Mouse (Mus musculus): ENCODE measurements around the gene Parp6. TPM values are rescaled to one million over a fixed set of nuclear protein-coding genes. Genes with fewer than 3 reads are reported as not detected.

The Parp6 gene
- total RNA-seq, 1 experiment from 2014 or later: 38.8 TPM

- ATAC-seq (replicated peaks in 1 of 2; ENCODE audit: insufficient read depth in 1 of 2, low FRiP score in 2 of 2, low TSS enrichment in 1 of 2, low read depth in 1 of 2, poor library complexity in 2 of 2, severe bottlenecking in 2 of 2): no peak
Measured at GRCm38 (mm10) chr9:59668473-59668872, 51.4 kb downstream of the Parp6 start.

DNA sequence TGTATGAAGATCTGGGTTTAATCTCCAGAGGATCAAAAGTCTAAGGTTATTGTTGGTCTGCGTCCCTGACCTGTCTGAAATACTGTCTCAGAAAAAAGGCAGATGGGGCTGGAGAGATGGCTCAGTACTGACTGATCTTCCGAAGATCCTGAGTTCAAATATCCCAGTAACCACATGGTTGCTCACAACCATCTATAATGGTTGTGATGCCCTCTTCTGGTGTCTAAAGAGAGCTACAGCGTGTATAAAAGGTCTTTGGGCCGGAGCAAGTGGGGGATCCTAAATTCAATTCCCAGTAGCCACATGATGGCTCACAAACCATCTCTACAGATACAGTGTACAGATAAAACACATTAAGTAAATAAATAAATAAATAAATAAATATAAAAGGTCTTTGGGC, 52.1 kb downstream of the Parp6 start:
- no peak for ATAC-seq (replicated peaks in 1 of 2; ENCODE audit: insufficient read depth in 1 of 2, low FRiP score in 2 of 2, low TSS enrichment in 1 of 2, low read depth in 1 of 2, poor library complexity in 2 of 2, severe bottlenecking in 2 of 2)

DNA sequence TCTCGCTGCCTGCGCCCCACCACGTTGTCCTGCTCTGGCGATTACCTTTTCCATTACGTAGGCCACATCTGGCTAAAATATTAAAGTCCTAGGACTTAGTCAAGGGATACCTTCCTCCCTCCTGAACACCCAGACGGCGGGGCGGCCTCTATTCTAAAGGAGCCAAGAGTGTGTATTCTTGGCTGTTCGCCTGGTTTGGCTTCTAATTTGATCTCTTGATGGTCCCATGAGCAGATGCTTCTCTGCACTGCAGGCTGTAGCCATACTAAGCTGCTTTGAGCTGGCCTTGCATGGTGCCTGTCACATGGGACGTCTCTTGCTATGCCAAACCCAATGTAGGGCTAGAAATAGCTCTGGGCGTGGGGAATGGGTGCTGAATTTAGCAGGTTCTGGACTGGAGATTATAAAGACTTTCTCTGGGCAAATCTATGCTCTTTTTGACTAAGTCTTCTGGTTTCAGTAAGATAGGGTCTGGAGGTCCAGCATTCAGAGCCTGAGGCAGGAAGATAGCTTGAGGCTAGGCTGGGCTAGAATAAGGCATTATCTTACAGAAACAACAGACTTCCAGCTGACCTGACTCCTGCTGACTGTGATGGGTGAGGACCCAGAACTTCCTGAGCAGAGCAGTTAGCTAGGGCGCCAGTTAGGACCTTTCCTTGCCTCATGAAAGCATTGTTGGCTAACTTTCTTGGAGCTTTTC, 55.3 kb downstream of the Parp6 start:
- no peak for ATAC-seq (replicated peaks in 1 of 2; ENCODE audit: insufficient read depth in 1 of 2, low FRiP score in 2 of 2, low TSS enrichment in 1 of 2, low read depth in 1 of 2, poor library complexity in 2 of 2, severe bottlenecking in 2 of 2)

DNA sequence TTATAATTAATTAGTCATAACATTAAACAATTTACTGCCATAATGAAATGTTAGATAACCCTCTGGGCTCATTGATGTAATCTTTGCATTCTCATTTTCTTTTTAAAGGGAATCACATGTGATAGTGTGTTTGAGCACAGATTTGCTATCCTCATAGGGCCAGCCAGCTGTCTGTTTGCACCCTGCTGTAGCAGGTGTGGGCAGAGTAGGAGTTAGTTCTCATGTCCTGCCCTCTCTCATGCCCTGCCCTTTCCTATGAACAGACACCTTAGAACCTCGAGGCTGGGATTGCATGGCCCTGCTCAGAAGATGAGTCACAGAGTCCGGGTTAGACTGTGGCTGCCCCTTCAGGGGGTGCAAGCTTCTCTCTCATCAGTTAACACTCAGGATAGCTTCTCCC, 56.3 kb downstream of the Parp6 start:
- no peak for ATAC-seq (replicated peaks in 1 of 2; ENCODE audit: insufficient read depth in 1 of 2, low FRiP score in 2 of 2, low TSS enrichment in 1 of 2, low read depth in 1 of 2, poor library complexity in 2 of 2, severe bottlenecking in 2 of 2)

- ATAC-seq (replicated peaks in 1 of 2; ENCODE audit: insufficient read depth in 1 of 2, low FRiP score in 2 of 2, low TSS enrichment in 1 of 2, low read depth in 1 of 2, poor library complexity in 2 of 2, severe bottlenecking in 2 of 2): no peak
Measured at GRCm38 (mm10) chr9:59675598-59675997, 58.5 kb downstream of the Parp6 start.

DNA sequence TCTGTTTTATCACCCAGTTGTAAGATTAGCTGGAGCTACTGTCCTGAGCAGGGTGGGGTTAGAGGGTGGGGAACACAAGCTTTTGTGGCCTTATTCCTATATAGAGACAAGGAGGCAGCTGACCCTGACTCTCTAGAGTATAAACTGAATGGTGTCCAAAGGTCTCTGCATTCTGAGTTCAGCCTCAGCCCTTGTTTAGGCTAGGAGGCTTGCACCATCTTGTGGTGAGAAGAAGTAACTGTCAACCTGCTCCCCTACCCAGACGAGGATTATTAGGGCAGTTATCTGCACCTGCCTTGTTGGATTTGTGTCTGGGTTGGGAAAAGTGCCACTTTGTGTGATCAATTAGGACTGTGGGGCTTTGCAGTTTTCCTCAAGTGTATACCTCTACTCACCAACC, 61.2 kb downstream of the Parp6 start:
- peak; percentile 51 to 52; a peak in 2 of 4 replicates for ATAC-seq (replicated peaks in 1 of 2; ENCODE audit: insufficient read depth in 1 of 2, low FRiP score in 2 of 2, low TSS enrichment in 1 of 2, low read depth in 1 of 2, poor library complexity in 2 of 2, severe bottlenecking in 2 of 2)

DNA sequence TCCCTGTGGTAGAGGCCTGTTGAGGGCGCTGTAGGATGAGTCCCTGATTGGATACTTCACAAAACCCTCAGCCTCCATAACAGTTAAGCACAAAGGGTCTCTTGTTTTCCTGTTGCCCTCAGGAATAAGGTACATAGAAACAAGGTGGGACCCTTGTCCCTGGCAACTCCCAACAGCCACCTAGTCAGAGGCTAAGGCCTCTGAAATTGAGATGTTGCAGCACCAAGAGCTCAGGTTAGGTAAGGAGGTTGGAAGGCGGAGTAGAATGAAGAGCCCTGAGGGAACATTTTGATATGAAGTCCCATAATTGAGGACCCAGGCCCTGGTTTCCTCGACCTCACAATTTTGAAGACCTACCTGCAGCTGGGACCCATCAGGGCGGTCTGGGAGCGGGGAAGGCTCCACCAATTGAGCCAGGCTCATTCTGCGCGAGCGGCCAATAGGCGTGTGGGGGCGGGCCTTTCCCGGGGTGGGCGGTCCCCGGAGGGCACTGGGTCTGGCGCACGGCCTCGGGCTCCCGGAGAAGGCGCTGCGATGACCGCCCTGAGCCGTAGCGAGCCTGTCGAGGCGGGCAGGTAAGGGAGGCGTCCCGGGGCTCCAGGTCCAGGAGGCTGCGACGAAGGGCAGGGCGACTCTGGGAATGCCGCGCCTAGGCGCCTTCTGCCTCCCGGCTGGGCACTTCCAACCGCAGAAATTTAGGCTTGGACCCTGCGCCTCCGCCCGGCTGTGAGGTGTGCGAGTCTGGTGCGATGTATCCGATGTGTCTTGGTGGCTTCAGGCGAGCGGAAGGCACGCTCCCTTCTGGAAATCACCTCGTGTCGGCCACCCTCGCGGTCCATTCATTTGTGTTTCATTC, 62.8 kb downstream of the Parp6 start, which contains the start of gene Gramd2:
Gramd2 (plus strand) TSS at position 467 of the 856 bp plus-strand sequence.
- peak; percentile 69 to 70 for ATAC-seq (replicated peaks in 1 of 2; ENCODE audit: insufficient read depth in 1 of 2, low FRiP score in 2 of 2, low TSS enrichment in 1 of 2, low read depth in 1 of 2, poor library complexity in 2 of 2, severe bottlenecking in 2 of 2)

DNA sequence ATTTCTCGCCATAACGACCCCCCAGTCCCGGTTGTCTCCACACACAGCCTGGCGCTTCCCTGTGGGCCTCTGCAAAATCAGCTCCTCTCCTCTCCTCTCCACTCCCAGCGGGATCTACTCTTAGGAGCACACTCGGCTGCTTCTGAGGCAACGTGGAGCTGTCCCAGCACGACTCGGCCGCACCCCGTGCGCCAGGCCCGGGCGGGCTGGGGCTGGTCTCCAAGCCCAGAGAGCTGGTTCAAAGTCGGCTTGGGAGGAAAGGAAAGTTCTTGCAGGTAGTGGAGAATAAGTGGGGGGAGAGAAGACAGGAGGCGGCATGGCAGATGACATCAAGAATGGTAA, 63.4 kb downstream of the Parp6 start:
- ATAC-seq (replicated peaks in 1 of 2; ENCODE audit: insufficient read depth in 1 of 2, low FRiP score in 2 of 2, low TSS enrichment in 1 of 2, low read depth in 1 of 2, poor library complexity in 2 of 2, severe bottlenecking in 2 of 2): 0 out of 4 replicates have a peak, but pooled peaks of 1 of the 2 experiments have one; percentile 16

DNA sequence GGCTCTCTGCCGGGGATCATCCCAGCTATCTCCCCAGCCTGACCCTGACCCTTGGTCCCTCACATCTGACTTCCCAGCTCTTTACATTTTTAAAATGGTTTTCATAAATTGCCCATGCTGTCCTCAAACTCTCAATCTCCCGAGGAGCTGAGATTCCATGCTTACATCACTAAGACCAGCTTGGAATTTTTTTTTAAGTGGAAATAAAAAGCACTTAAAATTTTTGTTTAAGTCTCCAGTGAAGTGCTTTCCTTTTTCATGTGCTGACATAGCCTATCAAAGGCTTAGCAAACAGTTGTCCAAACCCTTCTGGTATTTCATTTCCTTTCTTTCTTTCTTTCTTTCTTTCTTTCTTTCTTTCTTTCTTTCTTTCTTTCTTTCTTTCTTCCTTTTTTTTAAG, 66.9 kb downstream of the Parp6 start:
- ATAC-seq (replicated peaks in 1 of 2; ENCODE audit: insufficient read depth in 1 of 2, low FRiP score in 2 of 2, low TSS enrichment in 1 of 2, low read depth in 1 of 2, poor library complexity in 2 of 2, severe bottlenecking in 2 of 2): no peak

DNA sequence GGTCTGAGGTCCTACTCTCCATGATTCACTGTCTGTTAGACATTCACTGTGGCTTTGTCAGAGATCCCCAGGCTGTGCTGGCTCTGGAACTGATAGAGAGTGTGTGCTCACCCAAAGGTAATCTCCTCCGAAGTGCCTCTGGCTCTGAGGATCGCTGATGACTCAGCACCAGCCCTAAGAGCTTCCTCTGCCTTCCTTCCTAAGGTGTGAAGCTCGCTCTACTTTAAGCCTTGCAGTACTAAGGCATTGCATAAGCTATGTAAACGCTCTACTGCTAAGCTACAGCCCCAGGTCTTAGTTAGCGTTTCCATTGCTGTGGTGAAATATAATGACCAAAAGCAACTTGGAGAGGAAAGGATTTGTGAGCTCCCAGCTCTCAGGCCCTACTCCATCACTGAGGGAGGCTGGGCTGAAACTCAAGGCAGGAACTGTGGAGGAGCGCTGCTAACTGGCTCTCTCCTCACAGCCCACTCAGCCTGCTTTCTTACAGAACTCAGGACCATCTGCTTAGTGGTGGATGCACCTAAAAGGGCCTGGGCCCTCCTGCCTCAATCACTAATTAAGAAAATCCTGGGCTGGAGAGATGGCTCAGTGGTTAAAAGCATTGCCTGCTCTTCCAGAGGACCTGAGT, 70.4 kb downstream of the Parp6 start:
- peak; percentile 29 to 46; a peak in 2 of 4 replicates for ATAC-seq (replicated peaks in 1 of 2; ENCODE audit: insufficient read depth in 1 of 2, low FRiP score in 2 of 2, low TSS enrichment in 1 of 2, low read depth in 1 of 2, poor library complexity in 2 of 2, severe bottlenecking in 2 of 2)

DNA sequence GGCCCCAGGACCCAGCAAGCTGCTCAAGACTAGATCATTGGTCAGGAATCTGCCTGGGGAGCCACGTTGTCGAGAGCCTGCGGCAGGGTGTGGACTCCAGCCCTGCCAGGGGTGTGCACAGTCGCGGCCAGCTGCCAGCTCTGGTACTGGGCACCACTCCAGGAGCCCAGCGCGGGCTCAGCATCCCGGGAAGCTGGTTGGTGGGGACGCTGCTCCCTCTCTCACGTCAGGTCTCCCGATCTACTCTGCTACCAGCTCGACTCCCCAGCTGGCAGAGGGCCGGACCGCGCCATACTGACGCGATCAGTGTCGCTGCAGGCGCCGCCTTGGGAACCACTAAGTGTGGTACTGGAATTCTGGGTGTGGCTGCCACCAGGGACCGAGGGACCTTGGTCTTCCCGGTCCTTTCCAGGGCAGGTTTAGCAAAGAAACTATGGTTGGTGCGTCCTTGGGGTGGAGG, 74.6 kb downstream of the Parp6 start:
- peak in 1 of 2 experiments; percentile 38; a peak in 3 of 4 replicates for ATAC-seq (replicated peaks in 1 of 2; ENCODE audit: insufficient read depth in 1 of 2, low FRiP score in 2 of 2, low TSS enrichment in 1 of 2, low read depth in 1 of 2, poor library complexity in 2 of 2, severe bottlenecking in 2 of 2)

DNA sequence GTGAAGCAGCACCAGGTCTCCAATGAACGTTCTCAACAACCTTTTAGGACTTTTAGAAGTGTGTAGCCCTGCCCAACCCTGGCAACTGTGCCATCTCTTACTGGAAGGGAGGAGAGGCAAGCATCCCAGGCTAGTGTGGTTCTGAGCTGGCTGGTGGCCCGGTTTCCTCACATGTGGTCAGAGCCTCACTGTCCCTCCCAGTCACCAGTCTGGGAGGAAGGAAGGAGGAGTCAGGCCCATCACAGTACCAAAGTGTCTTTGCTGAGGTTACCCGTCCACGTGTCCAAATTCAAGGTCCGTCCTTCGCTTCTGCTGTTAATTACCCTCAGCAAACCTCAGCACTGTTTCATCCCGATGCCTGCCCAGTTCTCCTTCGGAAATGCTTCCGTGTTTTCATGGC, 75.1 kb downstream of the Parp6 start:
- ATAC-seq (replicated peaks in 1 of 2; ENCODE audit: insufficient read depth in 1 of 2, low FRiP score in 2 of 2, low TSS enrichment in 1 of 2, low read depth in 1 of 2, poor library complexity in 2 of 2, severe bottlenecking in 2 of 2): peak in 1 of 2 experiments; percentile 43; a peak in 1 of 4 replicates

GRCm38 (mm10) chr9:59694571-59695450, 77.7 kb downstream of the Parp6 start:
- peak in 1 of 2 experiments; percentile 40; a peak in 1 of 4 replicates for ATAC-seq (replicated peaks in 1 of 2; ENCODE audit: insufficient read depth in 1 of 2, low FRiP score in 2 of 2, low TSS enrichment in 1 of 2, low read depth in 1 of 2, poor library complexity in 2 of 2, severe bottlenecking in 2 of 2)

DNA sequence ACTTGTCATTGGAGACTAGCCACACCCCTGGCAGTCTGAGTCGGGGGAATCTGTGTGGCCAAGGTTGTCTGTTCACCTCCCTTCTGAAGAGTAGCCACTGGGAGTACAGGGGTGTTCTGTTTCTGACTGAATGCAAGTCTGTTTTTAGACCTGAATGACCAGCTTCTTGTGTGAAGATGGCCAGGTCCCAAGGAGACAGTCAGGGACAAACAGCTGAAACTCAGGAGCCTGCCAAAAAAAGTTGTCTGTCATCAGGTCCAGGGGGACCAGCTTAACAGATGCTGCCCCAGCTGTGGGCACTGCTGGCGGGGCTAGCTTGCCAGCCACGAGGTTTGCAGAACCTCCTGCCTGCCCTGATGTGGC, 78.3 kb downstream of the Parp6 start:
- no peak for ATAC-seq (replicated peaks in 1 of 2; ENCODE audit: insufficient read depth in 1 of 2, low FRiP score in 2 of 2, low TSS enrichment in 1 of 2, low read depth in 1 of 2, poor library complexity in 2 of 2, severe bottlenecking in 2 of 2)

- no peak for ATAC-seq (replicated peaks in 1 of 2; ENCODE audit: insufficient read depth in 1 of 2, low FRiP score in 2 of 2, low TSS enrichment in 1 of 2, low read depth in 1 of 2, poor library complexity in 2 of 2, severe bottlenecking in 2 of 2)
Measured at GRCm38 (mm10) chr9:59696381-59696780, 79.3 kb downstream of the Parp6 start.
